Comparison of ENCODE assay signal across 28 mouse cellular contexts in the genomic region with DNA sequence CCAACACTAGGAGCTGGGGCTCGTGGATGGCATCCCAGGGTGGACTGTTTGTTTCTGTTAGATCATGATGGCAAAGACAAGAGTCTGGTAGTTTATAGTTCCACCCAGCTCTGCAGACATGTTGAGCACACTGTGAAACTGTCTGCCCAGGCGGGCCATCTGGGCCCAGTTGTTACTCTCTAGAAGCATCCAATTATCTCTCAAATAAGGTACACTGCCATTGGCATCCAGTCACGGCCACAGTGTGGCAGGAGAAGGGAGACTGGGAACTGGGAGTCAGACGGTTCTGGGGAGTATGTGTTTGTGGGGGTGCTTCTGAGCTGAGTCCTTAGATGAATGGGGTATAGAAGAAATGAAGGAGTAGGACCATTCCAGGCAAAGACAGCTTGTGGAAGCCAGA. TPM values are rescaled to one million over a fixed set of nuclear protein-coding genes. Genes with fewer than 3 reads are reported as not detected.
DNase-seq lines count a peak whose midpoint lies in the region; ATAC-seq and TF ChIP-seq lines count a peak whose summit lies in the region.
"Had no signal": no experiment of that assay in that cellular context is flagged by ENCODE, and none has a peak within 500 bp of the region (broad histone marks: within the 10 kb centered on the region; RNA-seq: fewer than 3 reads in every experiment).

No protein-coding gene starts in this region.

- peaks cover 28% of the 10 kb centered on the region for H3K36me3 ChIP-seq in heart, embryonic 13.5 days
- H3K36me3 ChIP-seq in heart, adult 2 months (ENCODE audit: control insufficient read depth, insufficient read depth, low read length) = peaks cover 2% of the 10 kb centered on the region; the same call in 1 of the 2 replicates
- peaks cover 15% of the 10 kb centered on the region; the same call in 1 of the 2 replicates for H3K36me3 ChIP-seq in intestine, postnatal 0 days (ENCODE audit: control insufficient read depth, insufficient read depth)
- H3K36me3 ChIP-seq: lung, embryonic 15.5 days; neural tube, embryonic 12.5 days had no signal

- H3K79me2 ChIP-seq in heart, adult 2 months (replicated peaks; ENCODE audit: control insufficient read depth, insufficient read depth, low read length) = peaks cover 5% of the 10 kb centered on the region

- no peak for DNase-seq in heart, adult 2 months
- DNase-seq in brain, adult 2 months (ENCODE audit: low read depth, low spot score) = peak; percentile 81
- DNase-seq in layer of hippocampus, adult 11-12 months (ENCODE audit: low spot score) = peak; percentile 78
- DNase-seq in layer of hippocampus, postnatal 14 days (ENCODE audit: low spot score in 2 of 2) = peak; percentile 52 to 81
- DNase-seq in yolk sac, embryonic 10.5 days (ENCODE audit: low spot score) = no peak
- DNase-seq: cerebellum, adult 2 months; heart, postnatal 4 days; kidney, adult 2 months; kidney, postnatal 14 days; spleen, adult 18-20 months; thymus, adult 2 months had no signal

- peaks cover 55% of the 10 kb centered on the region for H3K4me1 ChIP-seq in heart, embryonic 13.5 days
- H3K4me1 ChIP-seq in heart, adult 2 months (ENCODE audit: control insufficient read depth, insufficient read depth, low read length) = peaks cover 9% of the 10 kb centered on the region
- no peaks in the 10 kb centered on the region for H3K4me1 ChIP-seq in intestine, postnatal 0 days (replicated peaks; ENCODE audit: control insufficient read depth, insufficient read depth, low read length)

- WGBS in heart, embryonic 13.5 days = 67% methylated on average over 4 of the region's 4 CpGs
- WGBS in heart, adult 2 months = 68% methylated on average over 4 of the region's 4 CpGs
- 75% methylated on average over 4 of the region's 4 CpGs for WGBS in intestine, postnatal 0 days

- TF ChIP-seq POLR2A in heart, adult 2 months (IDR thresholded peaks at IDR 0.05; ENCODE audit: insufficient read depth, low read depth, low read length) = no peak

- intact Hi-C loops in heart, adult 2 months (cut with DNase I) = no loop called here

- peak overlapping the region; percentile 3; the same call in 1 of the 2 replicates for H3K9ac ChIP-seq in heart, embryonic 13.5 days
- no peak overlapping the region for H3K9ac ChIP-seq in heart, adult 2 months (ENCODE audit: low read depth, low read length)
- H3K9ac ChIP-seq in intestine, postnatal 0 days (ENCODE audit: low read depth, low read length) = no peak overlapping the region
- H3K9ac ChIP-seq: heart, embryonic 15.5 days; liver, embryonic 14.5 days; lung, embryonic 15.5 days; neural tube, embryonic 12.5 days had no signal

- no peak for TF ChIP-seq EP300 in heart, adult 2 months (IDR thresholded peaks at IDR 0.05; ENCODE audit: insufficient read depth, low read depth, low read length)

- no peak overlapping the region for H3K27ac ChIP-seq in heart, embryonic 13.5 days (replicated peaks)
- no peak overlapping the region for H3K27ac ChIP-seq in heart, adult 2 months
- no peak overlapping the region for H3K27ac ChIP-seq in intestine, postnatal 0 days (ENCODE audit: low read depth, low read length)
- H3K27ac ChIP-seq: heart, embryonic 15.5 days; left cerebral cortex, adult 2 months; liver, embryonic 14.5 days; lung, embryonic 15.5 days; neural tube, embryonic 12.5 days had no signal

- no peaks in the 10 kb centered on the region for H3K27me3 ChIP-seq in heart, embryonic 13.5 days (replicated peaks)
- no peaks in the 10 kb centered on the region for H3K27me3 ChIP-seq in heart, adult 2 months (ENCODE audit: control insufficient read depth, insufficient read depth, low read length)
- no peaks in the 10 kb centered on the region for H3K27me3 ChIP-seq in intestine, postnatal 0 days (replicated peaks; ENCODE audit: control insufficient read depth, insufficient read depth, low read length)
- H3K27me3 ChIP-seq: heart, embryonic 15.5 days; lung, embryonic 15.5 days; neural tube, embryonic 12.5 days had no signal

- ATAC-seq in heart, embryonic 13.5 days (ENCODE audit: extremely low read depth, insufficient number of reproducible peaks, low FRiP score, low TSS enrichment) = no peak
- ATAC-seq in intestine, postnatal 0 days = no peak
- ATAC-seq: forebrain, embryonic 14.5 days; hindbrain, embryonic 16.5 days had no signal

- no peak for TF ChIP-seq CTCF in heart, adult 2 months (IDR thresholded peaks at IDR 0.05)
- no peak for TF ChIP-seq CTCF in intestine, postnatal 0 days (IDR thresholded peaks at IDR 0.05; ENCODE audit: low read depth)

- no peak overlapping the region for H3K4me2 ChIP-seq in heart, embryonic 13.5 days
- no peak overlapping the region; the same call in 1 of the 2 replicates for H3K4me2 ChIP-seq in intestine, postnatal 0 days (replicated peaks; ENCODE audit: low read depth)
- H3K4me2 ChIP-seq: heart, embryonic 15.5 days; lung, embryonic 15.5 days; midbrain, embryonic 11.5 days; neural tube, embryonic 12.5 days had no signal

- H3K9me3 ChIP-seq in heart, embryonic 13.5 days = no peaks in the 10 kb centered on the region
- H3K9me3 ChIP-seq in intestine, postnatal 0 days (ENCODE audit: control insufficient read depth) = no peaks in the 10 kb centered on the region
- H3K9me3 ChIP-seq: heart, embryonic 15.5 days; lung, embryonic 15.5 days; neural tube, embryonic 12.5 days had no signal

- H3K4me3 ChIP-seq in heart, embryonic 13.5 days = no peak overlapping the region
- no peak overlapping the region for H3K4me3 ChIP-seq in heart, adult 2 months
- H3K4me3 ChIP-seq in intestine, postnatal 0 days (ENCODE audit: low read depth, low read length) = no peak overlapping the region
- H3K4me3 ChIP-seq: heart, embryonic 15.5 days; left cerebral cortex, adult 2 months; lung, embryonic 15.5 days; neural tube, embryonic 12.5 days had no signal

RNA-seq across cellular contexts. Expression of a gene that starts 18.6 kb away (rescaled TPM):
- 22.3 and 22.8 TPM in 2 replicates for polyA plus RNA-seq in heart, embryonic 13.5 days (2015; fragmentation: Nextera tagmentation; extraction: Ambion mirVana)
- 100 to 1,000 TPM; 106 to 124 TPM for total RNA-seq in heart, adult 2 months (2021)
- 64.4 and 89.4 TPM in 2 replicates for polyA plus RNA-seq in heart, adult 2 months (2012; rRNA removed)
- 100 to 1,000 TPM; 199 to 204 TPM for total RNA-seq in layer of hippocampus, postnatal 14 days (2021)
- 60.8 and 62.4 TPM in 2 replicates for polyA plus RNA-seq in intestine, postnatal 0 days (2015; fragmentation: Nextera tagmentation; extraction: Ambion mirVana)

RNA-seq across cellular contexts. Expression of a gene that starts 56.9 kb away (rescaled TPM):
- not detected in 2 replicates for polyA plus RNA-seq in heart, embryonic 13.5 days (2015; fragmentation: Nextera tagmentation; extraction: Ambion mirVana)
- total RNA-seq in heart, adult 2 months (2021) = not detected
- polyA plus RNA-seq in heart, adult 2 months (2012; rRNA removed) = 0.57 TPM in 1 of 2 replicates, not detected in the other
- total RNA-seq in layer of hippocampus, postnatal 14 days (2021) = not detected
- 0.26 TPM in 1 of 2 replicates, not detected in the other for polyA plus RNA-seq in intestine, postnatal 0 days (2015; fragmentation: Nextera tagmentation; extraction: Ambion mirVana)
- total RNA-seq: adrenal gland, adult 18-20 months; common myeloid progenitor, adult 5-6 weeks; gastrocnemius, adult 8-10 months; granulocyte monocyte progenitor cell, adult 5-6 weeks; heart, postnatal 4 days; left cerebral cortex, adult 2 months; monocyte, adult 5-6 weeks had no signal
- polyA plus RNA-seq: cerebellum, adult 2 months; embryonic facial prominence, embryonic 11.5 days; heart, embryonic 15.5 days; lung, embryonic 15.5 days; stomach, embryonic 14.5 days had no signal

RNA-seq across cellular contexts. Expression of a gene that starts 57.0 kb away (rescaled TPM):
- 0.68 and 0.74 TPM in 2 replicates for polyA plus RNA-seq in heart, embryonic 13.5 days (2015; fragmentation: Nextera tagmentation; extraction: Ambion mirVana)
- 1 to 10 TPM; 2.7 to 3.1 TPM for total RNA-seq in heart, adult 2 months (2021)
- 4.0 and 4.9 TPM in 2 replicates for polyA plus RNA-seq in heart, adult 2 months (2012; rRNA removed)
- 10 to 100 TPM in 1 of 2 experiments, 1 to 10 TPM in 1; 9.8 to 11.3 TPM for total RNA-seq in layer of hippocampus, postnatal 14 days (2021)
- polyA plus RNA-seq in intestine, postnatal 0 days (2015; fragmentation: Nextera tagmentation; extraction: Ambion mirVana) = 0.17 and 0.44 TPM in 2 replicates

Comparison
In these comparisons a context has a peak if more than half of its experiments do, and no peak if none do; other contexts are left out.
1. DNase-seq: peak in brain, adult 2 months (single experiment), layer of hippocampus, adult 11-12 months (single experiment) and layer of hippocampus, postnatal 14 days (2 of 2); none in heart, adult 2 months (0 of 2) and yolk sac, embryonic 10.5 days (single experiment).